Mouse (Mus musculus) frontal cortex, postnatal 10 days (tissue): ENCODE measurements at regions not wholly inside any gene's neighbourhood (a gene's known extent, or its start where the extent isn't known, plus 50 kb on each side); places are given as distances from the start of the nearest gene placed in this dataset.
A peak's percentile ranks its signal among the peaks of the same experiment; 100 is the strongest.
"Not testable (repeated sequence)": the region's sequence is repeated elsewhere in the genome, so short reads cannot be mapped to it uniquely, and the experiment has no call there.

Experiments used
- DNase-seq, 2 experiments: peaks; one replicate each; pipeline ENCODE4 v3.0.0; 2022; ENCODE audit warnings: low spot score in 2 of 2, mixed read lengths in 1 of 2

DNA sequence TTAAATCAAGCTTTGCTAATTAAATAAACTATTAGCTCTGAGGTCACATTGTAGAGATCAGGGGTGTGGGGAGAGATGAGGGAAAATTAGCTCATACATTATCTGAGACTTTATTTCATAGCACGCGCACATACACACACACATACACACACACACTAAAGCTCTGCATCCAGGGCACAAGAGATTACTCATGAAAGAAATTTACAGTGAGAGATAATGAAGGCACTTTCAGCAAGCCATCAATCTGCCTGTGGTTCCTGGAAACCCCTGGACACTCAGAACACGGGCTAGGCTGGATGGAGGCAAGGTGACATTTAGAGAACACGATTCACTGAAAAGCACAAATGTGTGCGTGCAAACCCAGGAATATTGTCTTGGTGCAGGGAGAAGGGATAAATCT is 60.2 kb downstream of the Scg2 start:
- no peak for DNase-seq

DNA sequence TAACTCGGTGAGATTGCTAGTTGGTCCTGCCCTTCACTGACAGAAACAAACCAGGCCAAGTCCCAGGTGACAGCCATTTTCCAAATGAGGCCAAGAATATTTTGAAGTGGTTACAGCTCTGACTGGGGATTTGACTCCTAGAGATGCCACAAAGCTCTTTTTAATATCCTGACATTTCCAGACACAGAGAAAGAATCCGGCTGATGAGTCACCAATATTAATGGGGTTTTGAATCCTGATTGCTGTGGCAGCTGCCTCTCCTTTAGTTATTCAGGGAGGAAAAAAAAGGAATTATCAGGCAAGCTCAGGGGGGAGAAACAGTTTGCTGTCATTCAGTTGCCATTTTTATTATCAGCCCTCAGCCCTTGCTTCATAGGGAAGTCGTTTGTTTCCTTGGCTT is 65.1 kb downstream of the Scg2 start:
- no peak for DNase-seq

DNA sequence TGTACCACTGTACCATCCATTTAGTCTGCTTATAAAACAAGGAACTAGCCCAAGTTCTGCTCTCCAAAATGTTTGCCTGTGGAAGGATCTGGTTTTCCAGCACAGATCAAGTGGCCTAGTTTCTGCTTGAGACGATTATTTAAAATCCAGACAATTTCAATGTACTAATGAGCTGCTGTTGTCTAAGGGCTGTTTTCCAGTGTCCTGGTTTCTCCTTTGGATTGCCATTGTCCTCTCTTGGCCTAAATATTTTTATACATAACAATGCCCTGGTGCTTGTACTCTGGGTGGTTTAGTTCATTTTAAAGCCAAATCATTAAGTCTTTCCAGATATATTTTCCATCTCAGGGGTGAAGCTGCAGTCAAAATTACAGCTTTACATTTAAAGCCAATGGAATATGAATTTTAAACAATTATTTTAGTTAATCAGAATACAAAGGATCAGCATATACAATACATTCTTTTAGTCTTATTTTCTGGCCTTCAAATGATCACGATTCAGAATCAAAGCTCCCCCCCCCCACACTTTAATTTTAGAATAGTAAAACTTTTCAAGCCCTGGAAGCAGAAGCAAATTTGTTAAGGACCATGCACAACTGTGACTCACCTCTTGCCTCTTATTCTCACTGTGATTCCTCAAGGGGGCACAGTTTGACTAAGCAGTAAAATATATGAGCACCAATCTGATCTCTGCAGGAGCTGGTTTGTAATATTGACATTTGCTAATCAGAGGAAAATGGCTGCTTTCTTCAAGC is 82.5 kb downstream of the Scg2 start:
- no peak for DNase-seq

DNA sequence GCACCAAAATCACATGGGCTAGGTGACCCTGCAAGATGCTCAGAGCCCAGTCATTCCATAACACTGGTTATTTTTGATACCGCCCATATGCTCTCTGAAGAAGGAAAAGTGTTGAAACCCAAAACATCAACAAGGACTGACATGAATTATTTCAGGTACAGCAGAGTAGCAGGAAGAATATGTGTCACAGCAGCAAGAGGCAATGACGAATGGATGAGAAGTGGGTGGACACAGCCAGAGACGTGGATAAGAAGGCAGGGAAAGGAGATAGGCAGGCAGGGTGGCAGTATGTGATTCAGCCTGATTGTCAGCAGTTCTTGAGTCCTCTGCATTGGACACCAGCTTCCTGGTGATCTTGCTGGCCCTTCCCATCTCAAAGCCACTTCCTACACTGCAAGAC is 93.4 kb downstream of the Scg2 start:
- no peak for DNase-seq

DNA sequence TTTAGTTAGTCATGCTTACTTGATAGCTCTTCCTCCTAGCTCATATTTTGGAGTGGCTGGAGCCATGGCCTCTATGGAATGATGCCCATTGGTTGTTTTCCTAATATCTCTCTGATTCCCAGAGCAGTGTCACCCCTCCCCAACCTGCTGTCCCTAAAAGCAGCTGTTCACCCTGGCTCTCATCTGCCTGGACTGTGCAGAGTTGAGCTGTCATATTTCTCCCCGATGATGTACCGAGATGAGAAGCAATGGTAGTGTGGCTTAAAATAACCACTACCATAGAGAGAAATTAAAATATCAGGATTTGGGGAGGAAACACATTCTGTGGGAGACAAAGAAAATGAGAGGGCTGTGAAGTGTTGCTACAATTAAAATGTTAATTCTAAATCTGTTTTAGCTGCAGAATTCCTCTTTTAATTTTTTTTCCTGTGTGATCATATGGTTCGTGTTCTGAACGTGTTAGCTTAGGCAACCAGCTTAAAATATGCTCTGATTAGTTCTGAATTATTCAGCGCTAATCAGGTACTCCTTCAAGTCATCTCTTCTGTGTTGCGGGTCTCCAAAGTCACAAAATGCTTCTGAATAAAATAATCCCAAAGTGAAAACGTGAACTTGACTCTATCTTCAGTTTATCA is 104.3 kb downstream of the Scg2 start:
- DNase-seq = no peak

DNA sequence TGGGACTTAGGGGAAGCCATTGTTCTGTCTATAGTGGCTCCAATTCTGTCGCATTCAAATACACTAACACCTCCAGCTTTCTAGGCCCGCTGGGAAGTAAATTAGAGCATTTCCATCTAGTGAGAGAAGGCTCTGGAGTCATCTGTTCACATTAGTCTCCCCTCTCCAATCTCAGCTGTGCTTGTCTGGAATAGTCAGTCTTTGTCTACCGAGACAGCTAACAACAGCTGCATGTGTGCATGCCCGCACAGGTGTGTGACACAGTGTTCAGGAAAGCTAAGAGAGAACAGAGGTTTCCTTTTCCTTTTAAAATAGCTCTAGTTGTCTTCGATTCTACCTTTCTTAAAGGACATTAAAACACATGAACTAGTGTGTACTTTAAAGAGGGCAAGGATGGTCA is 122.7 kb downstream of the Scg2 start:
- DNase-seq = no peak

DNA sequence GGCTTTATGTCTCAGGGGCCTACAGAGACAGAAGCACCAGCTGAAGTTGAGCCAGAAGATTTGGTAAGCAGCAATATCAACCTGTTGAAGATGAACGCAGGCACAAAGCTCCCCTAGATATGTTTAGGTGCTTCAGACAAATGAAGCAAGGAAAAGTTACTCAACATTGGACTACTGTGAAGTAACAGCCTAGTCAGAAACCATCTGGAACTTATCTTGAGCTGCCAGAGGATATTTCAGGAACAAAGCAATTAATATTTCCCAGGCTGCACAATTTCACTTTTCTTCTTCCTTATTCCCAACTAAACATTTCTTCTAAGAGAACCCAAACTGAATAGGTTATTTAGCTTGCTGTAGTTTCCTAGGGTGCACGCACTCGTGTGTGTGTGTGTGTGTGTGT is 125.1 kb downstream of the Scg2 start:
- DNase-seq = no peak

DNA sequence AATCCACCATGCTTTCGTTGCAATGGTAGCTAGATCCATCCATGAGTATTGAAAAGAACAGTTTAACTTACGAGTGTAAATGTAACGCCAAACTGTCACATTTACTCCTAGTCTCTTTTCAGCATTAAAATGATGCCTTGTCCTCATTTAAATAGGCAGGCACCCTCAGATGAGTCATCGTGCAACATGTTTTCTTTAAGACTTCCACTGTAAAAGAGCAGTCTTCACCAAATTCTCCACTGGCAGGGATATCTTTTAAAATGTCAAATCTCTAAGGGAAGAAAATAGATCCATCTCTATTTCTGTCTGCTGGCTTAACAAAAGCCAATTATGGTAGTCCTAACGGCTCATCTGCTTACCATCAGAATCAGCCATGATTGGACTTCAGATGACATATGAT is 127.8 kb downstream of the Scg2 start:
- DNase-seq = no peak

DNA sequence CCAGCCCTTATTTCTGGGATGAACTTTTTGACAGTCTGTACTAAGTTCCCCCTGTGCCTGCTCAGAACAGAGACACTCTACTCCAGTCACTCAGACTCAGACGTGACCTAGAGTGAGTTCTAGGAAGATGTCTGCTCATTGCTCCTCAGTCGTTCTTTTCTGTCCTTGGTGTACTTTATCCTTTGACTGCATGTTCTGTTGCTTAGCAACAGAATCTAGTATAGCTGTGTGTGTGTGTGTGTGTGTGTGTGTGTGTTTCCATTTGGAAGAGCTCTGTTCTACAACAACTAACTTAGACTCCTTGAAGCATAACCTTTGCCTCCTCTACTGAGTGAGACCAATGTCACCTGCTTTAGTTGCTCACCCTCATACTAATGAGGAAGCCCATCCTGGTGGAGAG is 136.3 kb downstream of the Scg2 start:
- no peak for DNase-seq

DNA sequence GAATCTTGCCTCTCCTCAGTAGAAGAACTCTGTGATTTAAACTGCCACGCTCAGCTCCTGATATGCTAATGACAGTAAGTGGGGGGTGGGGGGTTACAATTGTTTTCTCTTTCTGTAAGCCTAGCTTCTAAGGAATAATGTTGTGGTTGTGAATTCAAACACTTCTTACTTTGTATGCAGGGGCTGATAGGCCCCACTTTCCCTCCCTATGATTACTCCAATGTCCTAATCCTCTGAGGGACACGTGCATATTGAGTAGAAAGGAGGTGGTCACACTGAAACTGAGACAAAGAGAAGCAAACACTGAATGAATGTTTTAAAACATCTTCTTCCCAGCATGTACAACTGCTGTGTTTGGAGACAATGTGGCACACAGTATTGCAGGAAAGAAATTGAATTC is 140.3 kb downstream of the Scg2 start:
- DNase-seq = no peak

DNA sequence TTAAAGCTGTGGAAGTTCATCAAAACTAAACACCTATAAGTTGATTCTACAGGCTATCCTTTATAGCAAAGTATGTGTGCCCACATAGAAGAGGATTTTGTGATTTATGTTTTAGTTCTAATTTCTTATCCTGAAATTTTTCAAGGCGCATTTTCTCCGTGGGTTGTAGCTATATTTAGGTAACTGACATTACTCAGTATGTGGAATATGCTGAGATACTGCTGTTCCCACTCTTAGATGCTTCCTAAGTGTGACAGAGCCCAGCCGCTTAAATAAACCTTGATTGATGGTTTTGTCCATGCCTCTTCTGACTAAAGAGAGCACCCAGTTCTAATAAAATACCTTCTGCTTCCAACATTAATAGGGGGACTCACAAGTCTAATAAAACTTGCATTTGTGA is 180.2 kb downstream of the Scg2 start:
- DNase-seq = no peak

DNA sequence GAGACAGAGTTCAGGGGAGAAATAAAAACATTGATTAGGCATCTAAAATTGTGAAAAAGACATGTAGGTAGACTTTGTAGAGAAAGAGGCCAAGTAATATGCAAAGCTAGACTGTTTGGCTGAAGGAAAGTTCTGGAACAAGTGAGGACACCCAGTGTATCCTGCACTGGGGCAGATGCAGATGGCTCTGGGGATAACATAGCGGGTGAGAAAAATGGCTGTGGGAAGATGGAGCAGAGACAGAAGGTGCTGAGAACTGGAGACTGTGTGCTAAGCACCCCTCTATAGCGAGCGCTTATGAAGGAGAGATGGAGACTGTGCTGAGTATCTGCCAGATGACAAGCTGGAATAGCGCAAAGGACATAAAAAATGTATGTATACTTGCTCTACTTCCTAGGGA is 226.9 kb downstream of the Scg2 start:
- DNase-seq = no peak

DNA sequence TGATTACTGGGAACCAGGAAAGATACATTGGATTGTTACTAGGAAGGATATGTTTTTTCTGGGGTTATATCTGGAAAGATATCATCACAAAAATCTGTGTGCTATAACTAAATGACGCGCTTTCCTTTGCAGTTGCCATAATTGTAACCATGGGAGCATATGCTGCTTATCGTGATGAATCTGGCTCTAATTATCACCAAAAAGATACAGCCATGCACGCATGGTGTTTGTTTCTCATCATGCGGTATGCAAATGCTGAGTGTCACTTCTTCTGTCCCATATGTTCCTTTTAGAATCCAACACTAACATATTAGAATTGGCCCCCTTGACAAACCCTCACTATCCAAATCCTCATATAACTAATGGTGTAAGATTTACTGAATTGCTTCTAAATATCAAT is 227.4 kb downstream of the Scg2 start:
- DNase-seq = peak in 1 of 2 experiments; percentile 4

DNA sequence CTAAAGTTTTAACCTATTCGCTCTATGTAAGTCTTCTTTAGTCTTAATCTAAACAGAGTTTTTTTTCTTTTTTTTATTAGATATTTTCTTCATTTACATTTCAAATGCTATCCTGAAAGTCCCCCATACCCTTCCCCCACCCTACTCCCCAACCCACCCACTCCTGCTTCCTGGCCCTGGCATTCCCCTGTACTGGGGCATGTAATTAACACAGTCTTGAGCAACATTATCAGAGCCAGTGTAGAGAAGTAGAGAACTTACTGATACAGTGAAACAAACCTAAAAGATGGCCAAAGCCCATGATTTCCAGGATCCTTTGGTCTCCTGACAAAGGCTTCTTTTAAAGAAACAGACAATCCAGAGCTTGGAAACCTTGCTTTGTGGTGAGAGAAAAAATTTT is 227.9 kb downstream of the Scg2 start:
- DNase-seq = not testable (repeated sequence)

DNA sequence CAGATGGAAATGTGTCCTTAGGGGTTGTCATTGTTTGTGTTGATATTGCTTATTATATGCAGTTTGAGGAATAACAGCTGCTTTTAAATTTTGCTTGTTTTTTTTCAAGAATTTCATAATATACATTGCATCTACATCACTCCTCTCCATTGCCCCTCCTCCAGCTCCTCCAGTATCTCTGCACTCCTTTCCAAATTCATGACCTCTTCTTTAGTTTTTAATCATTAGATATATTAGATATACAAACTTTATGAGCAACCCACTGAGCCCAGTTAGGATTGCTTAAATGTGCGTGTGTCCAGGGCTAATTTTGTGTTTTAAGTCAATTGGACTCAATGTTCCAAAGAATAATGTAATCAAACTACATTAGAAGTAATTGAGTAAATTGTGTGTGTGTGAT is 232.7 kb downstream of the Scg2 start:
- DNase-seq = no peak

DNA sequence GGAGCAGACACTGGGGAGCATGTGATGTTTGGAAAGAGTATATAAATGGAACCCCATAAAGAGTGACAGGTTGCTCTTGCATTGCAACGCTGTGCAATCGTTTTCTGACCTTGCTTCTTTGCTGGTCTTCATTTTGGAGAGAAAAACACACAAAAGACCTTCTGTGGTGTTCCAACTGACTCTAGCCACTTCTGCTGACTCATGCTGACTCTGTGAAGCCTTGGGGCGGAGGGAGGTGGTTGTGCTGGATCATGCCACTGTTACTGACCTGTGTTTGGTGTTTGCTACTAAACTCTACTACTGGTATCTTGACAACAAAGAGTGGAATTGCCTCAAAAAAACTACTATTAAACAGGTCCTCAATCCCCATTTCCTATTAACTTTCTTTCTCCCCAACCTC is 242.2 kb downstream of the Scg2 start:
- DNase-seq = no peak

DNA sequence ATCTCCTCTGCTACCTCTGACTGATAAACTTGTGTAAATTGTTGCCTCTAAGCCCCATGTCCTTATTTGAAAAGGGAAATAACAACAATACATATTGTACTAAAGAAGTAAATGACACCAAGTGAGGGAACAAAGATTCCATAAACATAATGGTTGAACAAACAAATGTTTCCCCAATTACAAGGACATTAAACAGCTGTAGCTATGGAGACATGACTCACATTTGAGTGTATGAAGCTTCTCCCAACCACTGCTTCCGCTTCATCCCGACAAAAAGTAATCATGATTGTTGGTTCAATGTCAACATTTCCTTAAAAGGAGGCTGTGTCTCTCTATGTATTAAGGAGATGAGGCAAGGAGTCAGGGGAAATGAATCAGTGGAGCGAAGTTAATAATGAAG is 248.9 kb downstream of the Scg2 start:
- no peak for DNase-seq

DNA sequence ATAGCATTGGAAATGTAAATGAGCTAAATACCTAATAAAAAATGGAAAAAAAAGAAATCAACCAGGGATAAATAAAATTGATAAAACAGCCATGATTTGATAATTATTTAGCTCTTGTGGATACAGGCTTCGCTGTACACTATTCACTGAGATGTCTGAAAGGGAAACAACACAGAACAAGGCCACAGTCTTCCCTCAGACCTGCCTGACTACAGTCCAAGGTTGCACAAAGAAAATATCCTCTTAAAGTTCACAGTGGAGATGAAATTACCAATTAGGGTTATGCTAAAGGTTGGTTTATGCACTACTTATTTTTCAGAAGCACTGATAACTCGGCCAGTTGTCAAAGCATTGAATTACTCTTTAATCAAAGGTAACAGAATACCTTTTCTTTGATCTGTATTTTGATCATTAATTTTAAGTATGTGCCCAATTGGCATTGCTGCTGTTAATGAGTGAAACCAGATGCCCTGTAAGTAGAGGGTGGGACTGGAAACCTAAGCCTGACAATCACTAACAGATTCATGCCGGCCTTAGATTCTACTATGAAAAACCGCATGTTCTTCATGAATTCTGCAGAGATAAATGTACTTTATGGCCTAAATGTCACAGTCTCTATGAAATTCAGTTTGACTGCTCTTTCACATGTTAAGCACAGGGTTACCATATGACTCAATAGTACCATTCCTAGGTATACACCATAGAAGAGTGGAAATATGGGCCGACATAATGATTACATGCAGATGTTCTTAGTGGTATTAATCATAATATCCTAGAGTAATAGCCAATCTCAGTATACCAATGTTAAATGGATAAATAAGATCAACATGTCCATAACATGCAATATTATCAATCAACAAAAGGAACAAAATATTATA is 256.1 kb downstream of the Scg2 start:
- DNase-seq = no peak

DNA sequence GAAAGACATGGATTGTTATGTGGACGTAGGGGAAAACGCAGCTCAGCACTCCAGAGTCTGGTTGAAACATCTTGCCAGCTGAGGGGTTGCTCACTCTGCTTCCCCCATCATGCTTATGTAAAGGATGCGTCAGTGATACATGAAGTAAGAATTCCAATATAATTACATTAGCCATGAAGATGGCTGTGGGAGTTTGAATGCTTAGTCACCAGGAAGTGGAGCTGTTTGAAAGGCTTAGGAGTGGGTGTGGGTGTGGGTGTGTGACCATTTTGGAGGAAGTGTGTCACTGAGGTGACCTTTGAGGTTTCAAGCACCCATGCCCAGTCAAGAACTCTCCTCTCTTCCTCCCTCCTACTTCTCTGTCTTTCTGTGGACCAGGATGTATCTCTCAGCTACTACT is 295.8 kb downstream of the Scg2 start:
- DNase-seq = no peak
